Mouse (Mus musculus) lung, embryonic 15.5 days (tissue): ENCODE measurements at regions not wholly inside any gene's neighbourhood (a gene's known extent, or its start where the extent isn't known, plus 50 kb on each side); places are given as distances from the start of the nearest gene placed in this dataset.
A peak's percentile ranks its signal among the peaks of the same experiment; 100 is the strongest.

ENCODE experiments used
- ATAC-seq: fragments of 200-750 bp; cut with Nextera tagmentation; 2 replicates; pipeline ENCODE4 v1.8.0; 2017; ENCODE audit warnings: moderate number of reproducible peaks, borderline replicate concordance; ENCODE audit not compliant: low FRiP score, low TSS enrichment; ENCODE audit errors: extremely low read depth
- H3K27ac ChIP-seq: fragments of 300-500 bp; sonication (generic); 2 replicates; pipeline ENCODE4 v1.5.1; 2015; ENCODE audit warnings: moderate library complexity, mild to moderate bottlenecking, inconsistent platforms
- H3K27me3 ChIP-seq: fragments of 300-500 bp; sonication (generic); 2 replicates; pipeline ENCODE4 v1.6.1; 2015; ENCODE audit warnings: inconsistent platforms
- H3K36me3 ChIP-seq: fragments of 300-500 bp; sonication (generic); 2 replicates; pipeline ENCODE4 v1.6.1; 2015; ENCODE audit warnings: inconsistent platforms
- H3K4me1 ChIP-seq: fragments of 300-500 bp; sonication (generic); 2 replicates; pipeline ENCODE4 v1.6.1; 2015; ENCODE audit warnings: inconsistent platforms
- H3K4me2 ChIP-seq: fragments of 300-500 bp; sonication (generic); 2 replicates; pipeline ENCODE4 v1.6.1; 2015; ENCODE audit warnings: inconsistent platforms, mild to moderate bottlenecking, moderate library complexity
- H3K4me3 ChIP-seq: fragments of 300-500 bp; sonication (generic); 2 replicates; pipeline ENCODE4 v1.5.1; 2015; ENCODE audit warnings: mild to moderate bottlenecking, inconsistent platforms
- H3K9ac ChIP-seq: fragments of 300-500 bp; sonication (generic); 2 replicates; pipeline ENCODE4 v1.6.1; 2015; ENCODE audit warnings: inconsistent platforms
- H3K9me3 ChIP-seq: fragments of 300-500 bp; sonication (generic); 2 replicates; pipeline ENCODE4 v1.6.1; 2016; ENCODE audit warnings: inconsistent platforms
- WGBS: fragments of 180-500 bp; shearing (Covaris S2); methylation state at CpG from one replicate; pipeline ENCODE4 v1.1.7; 2015; 5-methylcytosine and 5-hydroxymethylcytosine counted together

DNA sequence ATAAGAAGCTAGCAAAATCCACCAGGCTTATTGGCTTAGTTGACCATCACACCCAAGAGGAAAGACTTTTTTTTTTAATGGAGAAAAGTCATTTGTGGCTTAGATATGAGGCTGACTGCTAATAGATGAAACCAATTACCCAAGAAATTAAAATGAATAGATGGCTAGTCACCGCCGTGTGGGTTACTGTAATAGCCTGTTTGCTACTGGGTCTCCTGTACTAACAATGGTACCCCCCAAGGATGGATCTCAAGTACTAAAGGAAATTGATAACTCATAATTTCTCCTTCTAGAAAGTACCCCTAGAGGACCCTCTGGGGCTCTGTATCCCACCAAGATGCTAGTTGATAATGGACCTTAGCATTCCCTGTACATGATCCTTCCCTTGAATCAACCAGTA lies 251.1 kb upstream of the Slc24a5 start:
- Histone ChIP-seq H3K36me3 (no peaks in the 10 kb centered on the region), H3K4me2 (no peak overlapping the region), H3K27me3 (no peaks in the 10 kb centered on the region), H3K27ac (no peak overlapping the region), H3K9me3 (no peaks in the 10 kb centered on the region), H3K4me3 (no peak overlapping the region), H3K4me1 (no peaks in the 10 kb centered on the region), H3K9ac (no peak overlapping the region)
- WGBS, result 89% methylated on average over 2 of the region's 2 CpGs
- no peak for ATAC-seq

DNA sequence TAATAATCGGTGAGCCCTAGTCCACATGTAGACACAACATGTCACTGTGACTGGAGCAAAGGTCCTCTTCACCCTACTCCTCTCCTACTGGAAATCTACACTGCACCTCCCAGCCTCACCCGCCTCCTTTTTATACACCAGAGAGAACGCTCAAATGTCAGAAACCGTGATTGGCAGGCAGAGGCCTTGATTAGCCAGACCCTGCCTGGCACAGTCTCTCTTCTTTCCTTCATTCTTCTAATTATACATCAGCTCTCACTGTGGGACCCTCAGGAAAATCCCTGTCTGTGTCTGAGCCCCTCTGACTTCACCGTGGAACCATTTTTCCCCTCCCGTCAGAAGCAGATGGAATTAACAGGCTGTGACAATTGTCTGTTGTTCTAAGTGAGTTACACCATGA lies 248.1 kb upstream of the Slc24a5 start:
- H3K36me3 ChIP-seq, result no peaks in the 10 kb centered on the region
- H3K4me3 ChIP-seq, result no peak overlapping the region
- H3K4me2 ChIP-seq, result no peak overlapping the region
- no peaks in the 10 kb centered on the region for H3K27me3 ChIP-seq
- ATAC-seq, result no peak
- H3K9me3 ChIP-seq, result no peaks in the 10 kb centered on the region
- H3K27ac ChIP-seq, result no peak overlapping the region
- 80% methylated on average over 6 of the region's 6 CpGs for WGBS
- H3K4me1 ChIP-seq, result no peaks in the 10 kb centered on the region
- H3K9ac ChIP-seq, result no peak overlapping the region

DNA sequence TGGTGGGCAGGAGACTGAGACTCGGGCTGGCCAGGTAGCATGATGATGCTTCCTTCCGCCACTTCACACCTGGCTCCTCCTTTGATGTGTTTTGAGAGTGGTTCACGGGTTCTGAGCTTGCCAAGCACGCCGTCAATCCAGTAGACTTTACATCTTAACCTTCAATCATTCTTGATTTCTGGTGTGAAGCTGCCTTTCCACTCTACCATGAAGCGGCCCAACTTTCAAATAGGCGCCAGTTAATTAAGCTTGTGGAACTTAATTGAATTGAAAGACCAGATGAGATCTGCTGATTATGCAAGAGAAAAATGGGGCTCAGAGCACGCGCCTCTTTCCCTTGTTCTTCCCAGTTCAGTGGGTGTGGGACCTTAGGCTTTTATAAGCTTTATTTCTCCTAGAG lies 247.1 kb upstream of the Slc24a5 start:
- no peaks in the 10 kb centered on the region for H3K36me3 ChIP-seq

DNA sequence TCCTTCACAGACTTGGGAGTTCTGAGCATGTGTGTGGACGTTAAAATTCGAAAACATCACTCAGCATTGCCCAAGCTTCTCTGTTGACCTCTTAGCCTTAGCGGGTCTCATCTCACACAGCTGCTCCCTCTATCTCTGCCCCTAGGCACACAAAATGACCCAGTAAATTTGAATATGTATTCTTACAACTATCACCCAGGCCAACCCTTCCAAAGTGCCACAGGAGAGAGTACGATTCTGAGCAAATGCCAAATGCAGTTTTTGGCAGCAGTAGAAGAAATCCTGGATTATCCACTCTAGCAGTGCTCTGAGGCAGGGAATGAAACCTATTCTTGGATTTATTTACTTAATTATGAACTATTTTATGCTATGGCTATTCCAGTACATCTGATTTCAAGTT lies 246.6 kb upstream of the Slc24a5 start:
- Histone ChIP-seq H3K4me2 (no peak overlapping the region), H3K27ac (no peak overlapping the region), H3K27me3 (no peaks in the 10 kb centered on the region), H3K4me3 (no peak overlapping the region), H3K9me3 (no peaks in the 10 kb centered on the region), H3K4me1 (no peaks in the 10 kb centered on the region), H3K9ac (no peak overlapping the region), H3K36me3 (no peaks in the 10 kb centered on the region)
- 79% methylated on average over 4 of the region's 4 CpGs for WGBS
- no peak for ATAC-seq

More for the DNA sequence above, 247.1 kb upstream of the Slc24a5 start:
- Histone ChIP-seq H3K4me2 (no peak overlapping the region), H3K27ac (no peak overlapping the region), H3K4me1 (no peaks in the 10 kb centered on the region), H3K9me3 (no peaks in the 10 kb centered on the region), H3K9ac (no peak overlapping the region), H3K4me3 (no peak overlapping the region), H3K27me3 (no peaks in the 10 kb centered on the region)
- no peak for ATAC-seq
- 90% methylated on average over 9 of the region's 9 CpGs for WGBS

DNA sequence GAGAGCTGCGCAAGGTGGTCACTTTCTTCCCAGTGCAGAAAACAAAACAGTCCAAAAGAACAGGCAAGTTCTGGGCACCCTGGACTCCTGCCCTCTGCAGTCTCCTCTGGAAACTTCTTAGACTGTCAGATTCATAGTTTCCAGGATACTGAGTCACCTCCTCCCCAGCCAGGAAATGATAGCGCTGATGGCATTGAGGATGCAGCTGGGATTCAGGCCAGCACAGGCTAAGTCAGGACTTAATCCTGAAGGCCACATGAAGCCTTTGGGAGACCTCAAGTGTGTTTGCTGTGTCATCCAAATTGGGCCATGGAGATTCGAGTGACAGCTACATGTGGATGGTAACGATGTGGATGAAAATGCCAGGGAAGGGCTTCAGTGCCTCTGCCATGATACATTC lies 219.1 kb upstream of the Slc24a5 start:
- Histone ChIP-seq H3K9me3 (no peaks in the 10 kb centered on the region), H3K4me1 (no peaks in the 10 kb centered on the region), H3K27ac (peak overlapping the region; percentile 27), H3K36me3 (no peaks in the 10 kb centered on the region), H3K4me2 (no peak overlapping the region), H3K9ac (no peak overlapping the region), H3K27me3 (no peaks in the 10 kb centered on the region), H3K4me3 (no peak overlapping the region)
- no peak for ATAC-seq
- WGBS, result 81% methylated on average over 4 of the region's 4 CpGs

DNA sequence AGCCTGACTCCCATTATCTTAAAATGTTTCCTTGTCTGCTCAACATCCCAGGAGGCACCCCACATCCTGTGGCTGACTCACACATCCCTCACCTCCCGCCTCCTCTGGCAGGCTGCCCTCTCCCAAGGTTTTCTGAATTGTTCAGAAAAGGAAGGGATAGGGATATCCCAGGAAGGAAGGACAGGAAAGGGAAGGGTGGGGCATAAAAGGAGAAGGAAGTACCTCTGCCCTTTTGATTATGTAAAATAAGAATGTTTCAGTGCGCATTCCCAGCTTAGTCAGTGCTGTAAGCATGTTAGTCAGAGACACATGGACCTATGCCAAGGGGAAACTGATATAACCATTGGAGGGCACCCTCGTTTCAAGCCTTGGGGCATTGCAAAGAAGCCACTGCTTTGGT lies 209.4 kb upstream of the Slc24a5 start:
- Histone ChIP-seq H3K4me1 (no peaks in the 10 kb centered on the region), H3K27ac (no peak overlapping the region), H3K36me3 (no peaks in the 10 kb centered on the region), H3K4me2 (no peak overlapping the region), H3K4me3 (no peak overlapping the region), H3K9me3 (no peaks in the 10 kb centered on the region), H3K27me3 (no peaks in the 10 kb centered on the region), H3K9ac (no peak overlapping the region)
- peak; percentile 84 for ATAC-seq
- WGBS, result 48% methylated on average over 3 of the region's 3 CpGs

DNA sequence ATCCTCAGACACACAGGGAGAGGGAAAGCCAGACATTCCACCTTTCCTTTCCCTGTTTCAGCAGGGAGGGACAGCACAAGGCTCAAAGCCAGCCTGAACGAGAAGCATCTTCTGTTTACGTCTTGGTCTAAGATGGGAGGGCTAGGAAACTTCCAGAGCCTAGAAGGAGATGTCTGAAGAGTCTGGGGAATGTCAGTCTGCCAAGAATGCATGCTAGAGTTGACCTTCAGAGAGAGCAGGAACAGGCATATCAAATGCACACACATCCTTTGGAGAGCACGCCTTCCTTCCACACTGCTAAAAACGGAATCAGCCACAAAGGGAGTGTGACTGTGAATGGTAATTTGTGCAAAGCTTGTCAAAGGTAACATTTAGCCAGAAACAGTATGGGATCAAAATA lies 179.7 kb upstream of the Slc24a5 start:
- Histone ChIP-seq H3K36me3 (no peaks in the 10 kb centered on the region), H3K4me1 (0 out of 2 replicates have a peak, but pooled peaks cover 3% of the 10 kb centered on the region), H3K27me3 (no peaks in the 10 kb centered on the region), H3K9ac (no peak overlapping the region), H3K27ac (peak overlapping the region; percentile 27; the same call in 1 of the 2 replicates), H3K4me2 (no peak overlapping the region), H3K4me3 (no peak overlapping the region), H3K9me3 (no peaks in the 10 kb centered on the region)
- 23% methylated on average over 4 of the region's 4 CpGs for WGBS
- peak; percentile 39; the same call in 1 of the 2 replicates for ATAC-seq

DNA sequence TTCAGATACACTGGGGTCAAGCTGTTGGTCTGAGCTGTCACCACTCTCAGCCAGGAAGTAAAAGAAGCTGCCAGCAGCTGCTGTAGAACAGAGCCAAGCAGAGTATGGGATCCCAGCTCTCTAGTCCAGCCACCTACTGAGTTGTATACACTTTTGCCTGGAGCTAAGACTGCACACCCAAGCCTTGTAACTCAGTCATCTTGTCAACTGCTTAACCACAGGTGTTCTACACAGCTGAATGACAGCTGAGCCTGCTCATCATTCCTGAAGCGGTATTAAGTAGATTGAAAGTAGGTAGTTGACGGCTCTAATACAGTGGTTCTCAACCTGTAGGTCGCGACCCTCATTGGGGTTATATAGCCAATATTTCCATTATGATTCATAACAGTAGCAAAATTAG lies 172.9 kb upstream of the Slc24a5 start:
- no peaks in the 10 kb centered on the region for H3K4me1 ChIP-seq
- H3K4me2 ChIP-seq, result no peak overlapping the region
- H3K9me3 ChIP-seq, result no peaks in the 10 kb centered on the region
- H3K27me3 ChIP-seq, result no peaks in the 10 kb centered on the region
- no peak for ATAC-seq
- no peak overlapping the region for H3K27ac ChIP-seq
- no peak overlapping the region for H3K9ac ChIP-seq
- H3K4me3 ChIP-seq, result no peak overlapping the region
- 89% methylated on average over 4 of the region's 4 CpGs for WGBS
- H3K36me3 ChIP-seq, result no peaks in the 10 kb centered on the region

DNA sequence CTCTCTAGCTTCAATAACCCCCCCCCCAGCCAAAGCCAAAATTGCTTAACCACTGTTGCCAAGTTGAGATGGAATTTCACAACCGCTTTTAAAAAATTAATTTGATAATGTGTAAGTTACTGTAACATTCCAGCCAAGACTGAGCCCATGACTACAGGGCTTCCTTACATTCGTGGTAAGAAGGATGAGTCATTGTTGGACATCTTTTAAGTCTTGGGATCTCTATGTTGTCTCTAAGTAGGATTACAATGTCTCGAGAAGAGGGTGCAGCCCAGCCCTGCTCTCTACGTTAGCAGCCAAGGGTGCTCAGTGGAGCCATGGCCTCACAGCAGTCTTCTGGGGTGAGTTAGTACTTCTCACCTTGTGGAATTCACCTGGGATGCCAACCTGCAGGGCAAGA lies 164.4 kb upstream of the Slc24a5 start:
- no peak overlapping the region for H3K4me2 ChIP-seq
- no peaks in the 10 kb centered on the region for H3K9me3 ChIP-seq
- no peaks in the 10 kb centered on the region for H3K4me1 ChIP-seq
- no peak overlapping the region for H3K4me3 ChIP-seq
- ATAC-seq, result no peak
- H3K36me3 ChIP-seq, result no peaks in the 10 kb centered on the region
- H3K27ac ChIP-seq, result no peak overlapping the region
- no peak overlapping the region for H3K9ac ChIP-seq
- WGBS, result 66% methylated on average over 4 of the region's 4 CpGs
- H3K27me3 ChIP-seq, result no peaks in the 10 kb centered on the region

DNA sequence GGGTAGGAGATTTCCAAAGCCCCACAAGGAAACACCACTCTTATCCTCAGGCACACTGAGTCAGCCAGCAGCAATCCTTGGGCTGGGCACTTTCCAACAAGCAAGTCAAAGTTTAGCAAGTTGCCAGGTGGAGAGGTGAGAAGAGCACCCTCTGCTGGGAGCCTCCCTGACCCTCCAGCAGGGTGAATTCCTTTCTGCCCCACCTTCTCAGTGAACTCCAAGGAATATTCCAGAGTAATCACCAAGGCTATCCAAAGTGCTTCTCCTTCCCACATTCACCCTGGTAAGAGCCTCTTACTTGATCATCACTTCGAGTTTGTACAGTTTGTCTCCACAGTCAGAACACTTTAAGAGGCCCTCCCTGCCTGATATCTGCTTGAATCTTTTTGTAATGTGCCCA lies 162.8 kb upstream of the Slc24a5 start:
- H3K27me3 ChIP-seq, result no peaks in the 10 kb centered on the region
- 59% methylated on average over 1 of the region's 1 CpGs for WGBS
- H3K4me3 ChIP-seq, result no peak overlapping the region
- H3K27ac ChIP-seq, result no peak overlapping the region
- no peak overlapping the region for H3K4me2 ChIP-seq
- H3K9me3 ChIP-seq, result no peaks in the 10 kb centered on the region
- no peaks in the 10 kb centered on the region for H3K4me1 ChIP-seq
- H3K9ac ChIP-seq, result no peak overlapping the region
- ATAC-seq, result no peak
- H3K36me3 ChIP-seq, result no peaks in the 10 kb centered on the region

DNA sequence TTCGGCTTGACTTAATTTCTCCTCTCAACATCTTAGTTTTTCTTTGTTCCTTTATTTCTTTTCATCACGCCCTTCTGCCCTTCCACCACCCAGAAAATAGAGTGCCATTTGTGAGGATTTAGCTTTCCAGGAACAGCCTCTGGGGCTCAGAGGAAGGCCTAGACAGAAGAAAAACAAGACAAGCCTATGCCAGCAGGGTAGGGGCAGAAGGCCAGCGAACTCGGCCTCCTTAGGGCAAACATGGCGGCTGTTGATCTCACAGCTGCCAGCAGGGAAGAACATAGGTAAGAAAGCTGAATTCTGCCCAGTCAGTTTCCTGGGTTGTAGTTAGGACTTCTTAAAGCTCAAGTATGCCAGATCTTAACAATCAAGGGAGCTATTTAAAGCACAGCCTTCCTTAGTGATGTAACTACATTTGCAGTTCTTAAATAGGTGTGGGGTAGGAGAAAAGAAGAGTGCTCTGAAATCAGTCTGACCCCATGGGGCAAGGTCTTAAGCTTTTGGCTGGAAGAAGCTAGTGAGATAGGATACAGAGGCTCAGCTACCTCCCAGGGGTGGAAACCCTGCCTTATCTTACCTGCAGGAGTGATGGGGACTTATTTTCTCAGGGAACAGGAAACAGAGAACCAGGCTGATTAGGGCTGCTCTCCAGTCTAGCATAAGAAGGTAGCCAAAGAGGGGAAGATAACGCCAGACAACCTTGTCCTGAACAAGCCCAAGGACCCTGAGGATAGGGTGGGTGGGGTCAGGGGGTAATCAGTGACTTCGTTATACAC lies 148.8 kb upstream of the Slc24a5 start:
- Histone ChIP-seq H3K4me3 (no peak overlapping the region), H3K4me1 (0 out of 2 replicates have a peak, but pooled peaks cover 6% of the 10 kb centered on the region), H3K9ac (no peak overlapping the region), H3K9me3 (no peaks in the 10 kb centered on the region), H3K4me2 (no peak overlapping the region), H3K27me3 (no peaks in the 10 kb centered on the region), H3K36me3 (no peaks in the 10 kb centered on the region), H3K27ac (no peak overlapping the region)
- 78% methylated on average over 7 of the region's 7 CpGs for WGBS
- ATAC-seq, result no peak

DNA sequence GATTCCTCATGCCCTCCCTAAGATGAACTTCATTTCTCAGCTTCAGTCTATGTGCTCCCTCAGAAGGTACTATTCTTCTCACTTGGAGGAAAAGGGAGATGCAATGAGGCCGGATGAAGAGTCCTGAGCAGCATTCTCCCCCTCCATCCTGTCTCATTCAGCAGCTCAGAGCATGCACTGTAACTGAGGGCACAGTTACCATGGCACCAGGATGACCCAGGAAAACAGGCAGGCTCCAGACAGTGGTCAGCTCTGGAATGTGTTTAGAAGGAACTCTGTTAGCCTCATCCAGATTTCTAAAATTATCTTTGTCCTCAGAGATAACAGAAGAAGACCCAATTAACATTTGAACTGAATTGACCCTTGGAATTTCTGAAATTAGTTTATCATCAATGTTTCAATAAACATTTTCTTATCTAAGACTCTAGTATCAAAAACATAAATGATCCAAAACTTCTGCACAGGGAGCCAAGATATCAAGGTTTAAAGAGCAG lies 148.1 kb upstream of the Slc24a5 start:
- 0 out of 2 replicates have a peak, but pooled peaks cover 6% of the 10 kb centered on the region for H3K4me1 ChIP-seq
- no peak for ATAC-seq
- H3K4me3 ChIP-seq, result no peak overlapping the region
- H3K27ac ChIP-seq, result no peak overlapping the region
- H3K36me3 ChIP-seq, result no peaks in the 10 kb centered on the region
- no peak overlapping the region for H3K4me2 ChIP-seq
- H3K9me3 ChIP-seq, result no peaks in the 10 kb centered on the region
- no peaks in the 10 kb centered on the region for H3K27me3 ChIP-seq
- WGBS, result 38% methylated on average over 1 of the region's 1 CpGs
- H3K9ac ChIP-seq, result no peak overlapping the region
